Mouse (Mus musculus) adrenal gland, postnatal 14 days (tissue): ENCODE results near the gene Morn4. TPM values are rescaled to one million over a fixed set of nuclear protein-coding genes. Genes with fewer than 3 reads are reported as not detected.
"Not testable (repeated sequence)": the region's sequence is repeated elsewhere in the genome, so short reads cannot be mapped to it uniquely, and the experiment has no call there.

Experiments
- DNase-seq: peaks from one replicate; pipeline ENCODE4 v3.0.0; 2021; ENCODE audit warnings: mixed read lengths
- total RNA-seq: library from RNA; stranded (reverse); gene quantifications from 2 replicates; pipeline ENCODE4 v1.2.3, GENCODE M21; 2021

Morn4 gene
- total RNA-seq, 1 experiment from 2014 or later = 5.4 TPM

- no peak for DNase-seq
Observed at GRCm38 (mm10) chr19:42085690-42086089, 467 bp downstream of the Morn4 start.

GRCm38 (mm10) chr19:42081613-42082012, 4.5 kb downstream of the Morn4 start:
- DNase-seq = not testable (repeated sequence)

GRCm38 (mm10) chr19:42080469-42080868, 5.7 kb downstream of the Morn4 start:
- no peak for DNase-seq

- DNase-seq = peak; percentile 24
Observed at GRCm38 (mm10) chr19:42079950-42080349, 6.2 kb downstream of the Morn4 start.

GRCm38 (mm10) chr19:42079006-42079405, 7.2 kb downstream of the Morn4 start:
- DNase-seq = no peak

- DNase-seq = no peak
Observed at GRCm38 (mm10) chr19:42078566-42078965, 7.6 kb downstream of the Morn4 start.

- no peak for DNase-seq
Observed at GRCm38 (mm10) chr19:42075992-42076391, 10.2 kb downstream of the Morn4 start.

- DNase-seq = no peak
Observed at GRCm38 (mm10) chr19:42075051-42075450, 11.1 kb downstream of the Morn4 start.

GRCm38 (mm10) chr19:42072802-42073201, 13.4 kb downstream of the Morn4 start:
- peak; percentile 58 for DNase-seq

- no peak for DNase-seq
Observed at GRCm38 (mm10) chr19:42071886-42072608, 14.1 kb downstream of the Morn4 start.

- no peak for DNase-seq
Observed at GRCm38 (mm10) chr19:42071221-42071620, 14.9 kb downstream of the Morn4 start.

- DNase-seq = peak; percentile 36
Observed at GRCm38 (mm10) chr19:42069241-42069525, 17.0 kb downstream of the Morn4 start.

- no peak for DNase-seq
Observed at GRCm38 (mm10) chr19:42068441-42069240, 17.5 kb downstream of the Morn4 start.

GRCm38 (mm10) chr19:42061443-42061842, 24.7 kb downstream of the Morn4 start:
- DNase-seq = no peak

- no peak for DNase-seq
Observed at GRCm38 (mm10) chr19:42058426-42058825, 27.7 kb downstream of the Morn4 start.

- DNase-seq = no peak
Observed at GRCm38 (mm10) chr19:42056719-42057409, 29.3 kb downstream of the Morn4 start.

- DNase-seq = peak; percentile 72
Observed at GRCm38 (mm10) chr19:42055881-42056280, 30.3 kb downstream of the Morn4 start.

GRCm38 (mm10) chr19:42054255-42054654, 31.9 kb downstream of the Morn4 start:
- DNase-seq = peak; percentile 45

GRCm38 (mm10) chr19:42051948-42052347, 34.2 kb downstream of the Morn4 start, which contains the start of gene 4933411K16Rik:
TSS of gene 4933411K16Rik (plus strand) at chr19:42052248.
- no peak for DNase-seq

- DNase-seq = no peak
Observed at GRCm38 (mm10) chr19:42051351-42051750, 34.8 kb downstream of the Morn4 start.

- no peak for DNase-seq
Observed at GRCm38 (mm10) chr19:42050251-42050650, 35.9 kb downstream of the Morn4 start.

- DNase-seq = peak; percentile 90
Observed at GRCm38 (mm10) chr19:42045269-42046102, 40.7 kb downstream of the Morn4 start, which contains the start of gene Hoga1. TSS of gene Hoga1 (plus strand) at chr19:42045610.
